Mouse (Mus musculus) monocyte, adult 59 days (primary cell): ENCODE results near the gene Sec61a1. TPM values are rescaled to one million over a fixed set of nuclear protein-coding genes. Genes with fewer than 3 reads are reported as not detected.

Experiments used
- total RNA-seq, 2 experiments: library from RNA; stranded (reverse); gene quantifications; one replicate each; pipeline ENCODE4 v1.2.4; 2023

Sec61a1 gene
- total RNA-seq, result 100 to 1,000 TPM; 211 to 216 TPM

GRCm38 (mm10) chr6:88518404-88519263 lies at the start of gene Sec61a1:
Sec61a1 (minus strand) TSS chr6:88518905.

GRCm38 (mm10) chr6:88465181-88465920 lies 53.4 kb downstream of the Sec61a1 start, which contains the start of gene Ruvbl1:
Ruvbl1 (plus strand) TSS chr6:88465409.

Other genes with a start within 250 kb of the Sec61a1 start
- gene Eefsec, start 72.4 kb downstream of the Sec61a1 start, total RNA-seq, result 10 to 100 TPM; 14.1 to 18.8 TPM
- 10 to 100 TPM; 11.3 to 21.0 TPM for gene Ruvbl1, start 53.5 kb downstream of the Sec61a1 start, total RNA-seq
- gene Kbtbd12, start 119.0 kb upstream of the Sec61a1 start, total RNA-seq, result under 1 TPM in 1 of 2 experiments, not detected in 1; 0.58 TPM
- gene Mgll, start 205.5 kb upstream of the Sec61a1 start, total RNA-seq, result 1 to 10 TPM in 1 of 2 experiments, under 1 TPM in 1; 0.76 to 1.4 TPM